Mouse (Mus musculus) cortical plate, adult 2 months (tissue): ENCODE measurements around the gene Hsf5.

Experiments used
- CTCF ChIP-seq: fragments of 200-500 bp; IDR thresholded peaks from 2 replicates; pipeline ENCODE4 v1.5.1; 2011; ENCODE audit warnings: mild to moderate bottlenecking, control low read depth, low read length; ENCODE audit not compliant: insufficient read depth; ENCODE audit errors: extremely low read depth
- POLR2A ChIP-seq: fragments of 200-500 bp; IDR thresholded peaks from 2 replicates; pipeline ENCODE4 v1.6.1; 2011; ENCODE audit warnings: mild to moderate bottlenecking, low read length, control low read depth; ENCODE audit not compliant: insufficient read depth; ENCODE audit errors: extremely low read depth

DNA sequence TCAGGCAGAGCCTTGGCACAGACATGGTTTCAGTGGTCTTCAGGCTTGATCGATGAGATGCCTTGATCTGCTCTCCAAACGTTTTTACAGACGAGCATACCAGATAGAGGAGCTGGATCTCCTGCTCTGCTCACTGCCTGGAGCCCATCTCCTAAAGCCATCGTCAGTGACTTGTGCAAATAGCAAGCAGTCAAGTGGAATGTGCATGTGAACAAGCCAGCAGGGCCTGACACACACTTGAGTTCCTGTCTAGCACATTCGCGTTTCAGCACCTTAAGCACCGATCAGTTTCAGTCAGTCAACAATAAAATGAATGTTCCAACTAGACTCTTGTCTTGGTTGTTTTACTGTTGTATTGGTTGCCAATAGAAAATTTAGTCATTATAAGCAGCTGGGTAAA, 42.3 kb downstream of the Hsf5 start:
- TF ChIP-seq CTCF (no peak), POLR2A (no peak)
